Mouse (Mus musculus): ENCODE data around the gene Cdkn1a. TPM values are rescaled to one million over a fixed set of nuclear protein-coding genes. Genes with fewer than 3 reads are reported as not detected.

The Cdkn1a gene
- polyA plus RNA-seq, 1 experiment: 7.6 TPM

DNA sequence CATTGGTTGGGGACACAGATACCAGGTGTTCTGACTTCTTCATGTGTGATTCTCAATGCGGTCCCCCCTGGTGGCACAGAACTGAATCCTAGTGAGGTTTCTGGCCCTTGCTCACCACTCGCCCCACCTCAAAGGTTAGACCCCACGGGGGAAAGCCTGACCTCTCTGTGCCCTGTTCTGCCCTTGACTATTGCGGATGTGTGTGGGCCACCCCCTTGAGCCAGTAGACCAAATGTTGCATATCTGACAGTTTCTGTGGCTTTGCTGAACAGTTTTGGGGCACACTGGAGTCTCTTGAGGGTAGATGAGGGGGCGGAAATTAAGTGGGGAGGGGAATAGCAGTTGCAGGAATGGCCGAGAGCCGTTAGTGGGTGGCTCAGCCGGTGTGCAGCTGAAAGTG lies 52.5 kb downstream of the Cdkn1a start:
- Histone ChIP-seq H3K36me3 (ENCODE audit: control insufficient read depth, insufficient read depth, low read length) (no peaks in the 10 kb centered on the region), H3K27me3 (ENCODE audit: control insufficient read depth, insufficient read depth, low read length) (no peaks in the 10 kb centered on the region), H3K4me3 (ENCODE audit: extremely low read depth, insufficient read depth, insufficient read length) (no peak overlapping the region), H3K27ac (ENCODE audit: insufficient read depth, low read length) (peak overlapping the region; percentile 8; the same call in 1 of the 2 replicates), H3K4me1 (ENCODE audit: control insufficient read depth, insufficient read depth, insufficient read length) (peaks cover 23% of the 10 kb centered on the region; the same call in 1 of the 2 replicates)
- DNase-seq (ENCODE audit: low read depth in 1 of 2, low spot score in 2 of 2): peak in 1 of 2 experiments; percentile 31
- WGBS: 28% methylated on average over 8 of the region's 8 CpGs
- TF ChIP-seq POLR2A (IDR thresholded peaks at IDR 0.05; ENCODE audit: low read depth, low read length) (no peak), CTCF (IDR thresholded peaks at IDR 0.05; ENCODE audit: extremely low read depth, insufficient read depth, insufficient read length, insufficient replicate concordance) (no peak)

DNA sequence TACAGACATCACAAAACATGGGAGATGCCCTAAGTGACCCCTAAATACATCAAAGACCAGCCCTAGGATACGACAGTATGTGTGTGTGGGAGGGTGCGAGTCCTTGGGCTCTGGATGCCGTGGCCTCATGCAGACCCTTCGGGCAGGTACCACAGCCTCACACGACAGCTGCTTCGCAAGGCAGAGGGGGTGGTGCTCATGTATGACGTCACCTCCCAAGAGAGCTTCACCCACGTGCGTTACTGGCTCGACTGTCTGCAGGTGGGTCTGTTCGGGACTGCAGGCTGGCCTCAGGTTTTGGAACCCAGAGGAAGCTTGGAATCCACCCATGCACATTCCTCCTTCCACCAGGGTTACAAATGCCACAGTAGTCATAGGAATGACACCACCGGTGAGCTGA lies 54.3 kb downstream of the Cdkn1a start:
- no peaks in the 10 kb centered on the region for H3K27me3 ChIP-seq (ENCODE audit: control insufficient read depth, insufficient read depth, low read length)
- H3K4me1 ChIP-seq (ENCODE audit: control insufficient read depth, insufficient read depth, insufficient read length): peaks cover 23% of the 10 kb centered on the region; the same call in 1 of the 2 replicates
- H3K27ac ChIP-seq (ENCODE audit: insufficient read depth, low read length): no peak overlapping the region
- 32% methylated on average over 12 of the region's 12 CpGs for WGBS
- no peak overlapping the region for H3K4me3 ChIP-seq (ENCODE audit: extremely low read depth, insufficient read depth, insufficient read length)
- no peaks in the 10 kb centered on the region for H3K36me3 ChIP-seq (ENCODE audit: control insufficient read depth, insufficient read depth, low read length)
- DNase-seq (ENCODE audit: low read depth in 1 of 2, low spot score in 2 of 2): peak in 1 of 2 experiments; percentile 39
- TF ChIP-seq CTCF (IDR thresholded peaks at IDR 0.05; ENCODE audit: extremely low read depth, insufficient read depth, insufficient read length, insufficient replicate concordance): no peak
- no peak for TF ChIP-seq POLR2A (IDR thresholded peaks at IDR 0.05; ENCODE audit: low read depth, low read length)

DNA sequence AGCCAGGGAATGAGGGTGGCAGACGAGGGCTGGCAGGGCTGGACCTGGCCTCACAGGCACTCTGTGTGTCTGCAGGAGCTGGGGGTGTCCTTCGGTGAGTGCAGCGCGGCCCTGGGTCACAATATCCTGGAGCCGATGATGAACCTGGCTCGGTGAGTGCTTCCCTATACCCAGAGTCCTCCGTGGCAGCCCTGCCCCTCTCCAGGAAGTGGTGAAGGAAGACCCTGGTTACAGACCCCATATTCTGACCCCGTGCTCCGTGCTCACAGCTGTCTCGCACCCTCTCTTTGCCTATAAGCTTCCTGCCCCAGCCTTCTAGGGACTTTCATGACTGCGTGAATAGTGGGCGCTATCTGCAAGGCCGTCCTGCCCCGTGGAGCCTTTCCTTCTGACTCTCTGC lies 56.5 kb downstream of the Cdkn1a start:
- 51% methylated on average over 14 of the region's 14 CpGs for WGBS
- Histone ChIP-seq H3K27me3 (ENCODE audit: control insufficient read depth, insufficient read depth, low read length) (no peaks in the 10 kb centered on the region), H3K4me1 (ENCODE audit: control insufficient read depth, insufficient read depth, insufficient read length) (peaks cover 23% of the 10 kb centered on the region; the same call in 1 of the 2 replicates), H3K4me3 (ENCODE audit: extremely low read depth, insufficient read depth, insufficient read length) (no peak overlapping the region), H3K27ac (ENCODE audit: insufficient read depth, low read length) (no peak overlapping the region), H3K36me3 (ENCODE audit: control insufficient read depth, insufficient read depth, low read length) (no peaks in the 10 kb centered on the region)
- DNase-seq (ENCODE audit: low read depth in 1 of 2, low spot score in 2 of 2): no peak
- TF ChIP-seq POLR2A (IDR thresholded peaks at IDR 0.05; ENCODE audit: low read depth, low read length) (no peak), CTCF (IDR thresholded peaks at IDR 0.05; ENCODE audit: extremely low read depth, insufficient read depth, insufficient read length, insufficient replicate concordance) (no peak)

DNA sequence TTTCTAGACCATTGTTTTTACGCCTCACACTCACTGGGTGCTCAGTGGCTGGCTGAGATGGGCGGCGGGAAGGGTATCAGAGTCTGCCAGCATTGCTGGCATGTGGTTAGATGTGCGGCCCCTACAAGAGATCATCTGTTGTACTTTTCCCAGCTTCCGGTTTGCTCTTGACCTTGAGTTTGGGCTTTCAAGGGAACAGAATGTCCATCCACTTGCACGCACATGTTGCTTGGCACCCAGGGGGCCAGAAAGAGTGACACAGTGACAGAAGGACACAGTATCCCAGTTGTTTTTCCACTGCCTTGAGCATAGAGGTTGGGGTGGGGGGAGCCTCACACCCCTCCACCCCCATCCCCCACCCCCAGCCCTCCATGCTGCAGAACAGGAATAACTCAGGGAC lies 57.0 kb downstream of the Cdkn1a start:
- H3K4me3 ChIP-seq (ENCODE audit: extremely low read depth, insufficient read depth, insufficient read length): no peak overlapping the region
- TF ChIP-seq POLR2A (IDR thresholded peaks at IDR 0.05; ENCODE audit: low read depth, low read length): no peak
- no peak for TF ChIP-seq CTCF (IDR thresholded peaks at IDR 0.05; ENCODE audit: extremely low read depth, insufficient read depth, insufficient read length, insufficient replicate concordance)
- 68% methylated on average over 6 of the region's 6 CpGs for WGBS
- no peaks in the 10 kb centered on the region for H3K27me3 ChIP-seq (ENCODE audit: control insufficient read depth, insufficient read depth, low read length)
- no peak overlapping the region for H3K27ac ChIP-seq (ENCODE audit: insufficient read depth, low read length)
- H3K36me3 ChIP-seq (ENCODE audit: control insufficient read depth, insufficient read depth, low read length): no peaks in the 10 kb centered on the region
- no peak for DNase-seq (ENCODE audit: low read depth in 1 of 2, low spot score in 2 of 2)
- H3K4me1 ChIP-seq (ENCODE audit: control insufficient read depth, insufficient read depth, insufficient read length): peaks cover 28% of the 10 kb centered on the region; the same call in 1 of the 2 replicates

DNA sequence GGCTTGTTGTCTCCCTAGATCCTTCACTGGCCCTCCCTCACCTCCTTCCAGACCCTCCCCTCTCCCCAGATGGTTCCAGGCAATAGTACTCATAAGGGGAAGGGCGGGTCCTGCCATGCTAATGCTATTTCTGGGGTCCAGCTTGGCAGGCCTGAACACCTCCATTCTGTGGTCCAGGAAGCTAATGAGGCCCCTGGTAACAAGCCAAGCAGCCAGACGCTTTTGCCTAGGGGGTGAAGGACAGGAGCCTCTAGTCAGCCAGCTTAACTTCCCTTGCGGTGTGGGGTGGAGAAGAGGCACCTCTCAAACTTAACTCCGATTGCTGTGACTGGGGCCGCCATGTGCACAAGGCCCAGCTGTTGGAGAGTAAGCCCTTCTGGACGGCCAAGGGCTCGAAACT lies 59.0 kb downstream of the Cdkn1a start:
- no peak for DNase-seq (ENCODE audit: low read depth in 1 of 2, low spot score in 2 of 2)
- Histone ChIP-seq H3K4me3 (ENCODE audit: extremely low read depth, insufficient read depth, insufficient read length) (no peak overlapping the region), H3K4me1 (ENCODE audit: control insufficient read depth, insufficient read depth, insufficient read length) (peaks cover 15% of the 10 kb centered on the region; the same call in 1 of the 2 replicates), H3K27ac (ENCODE audit: insufficient read depth, low read length) (no peak overlapping the region), H3K36me3 (ENCODE audit: control insufficient read depth, insufficient read depth, low read length) (no peaks in the 10 kb centered on the region), H3K27me3 (ENCODE audit: control insufficient read depth, insufficient read depth, low read length) (no peaks in the 10 kb centered on the region)
- 74% methylated on average over 7 of the region's 7 CpGs for WGBS
- TF ChIP-seq CTCF (IDR thresholded peaks at IDR 0.05; ENCODE audit: extremely low read depth, insufficient read depth, insufficient read length, insufficient replicate concordance) (no peak), POLR2A (IDR thresholded peaks at IDR 0.05; ENCODE audit: low read depth, low read length) (no peak)

Other genes with a start within 250 kb of the Cdkn1a start
- 0.02 TPM in 1 of 2 replicates, not detected in the other for gene Pnpla1, start 232.6 kb upstream of the Cdkn1a start, polyA plus RNA-seq (2012; rRNA removed)
- 0.37 and 0.59 TPM in 2 replicates for gene 4930539E08Rik, start 175.7 kb upstream of the Cdkn1a start, polyA plus RNA-seq (2012; rRNA removed)
- gene Pxt1, start 147.1 kb upstream of the Cdkn1a start, polyA plus RNA-seq (2012; rRNA removed): 0.18 and 0.28 TPM in 2 replicates
- gene Kctd20, start 139.0 kb upstream of the Cdkn1a start, polyA plus RNA-seq (2012; rRNA removed): 27.4 and 58.3 TPM in 2 replicates
- 119 and 149 TPM in 2 replicates for gene Stk38, start 83.0 kb upstream of the Cdkn1a start, polyA plus RNA-seq (2012; rRNA removed)
- gene Srsf3, start 58.3 kb upstream of the Cdkn1a start, polyA plus RNA-seq (2012; rRNA removed): 189 and 210 TPM in 2 replicates
- gene Rab44, start 23.2 kb downstream of the Cdkn1a start, polyA plus RNA-seq (2012; rRNA removed): 4.9 and 5.2 TPM in 2 replicates
- gene Cpne5, start 147.2 kb downstream of the Cdkn1a start, polyA plus RNA-seq (2012; rRNA removed): 2.4 and 3.6 TPM in 2 replicates
- 24.8 and 34.0 TPM in 2 replicates for gene Ppil1, start 173.2 kb downstream of the Cdkn1a start, polyA plus RNA-seq (2012; rRNA removed)
- 36.5 TPM in 2 replicates for gene BC004004, start 177.8 kb downstream of the Cdkn1a start, polyA plus RNA-seq (2012; rRNA removed)
- 4.2 and 6.4 TPM in 2 replicates for gene Pi16, start 226.7 kb downstream of the Cdkn1a start, polyA plus RNA-seq (2012; rRNA removed)

All from spleen, adult 2 months (tissue).